Mouse (Mus musculus): ENCODE measurements around the gene Creld2.
"Not testable (repeated sequence)": the region's sequence is repeated elsewhere in the genome, so short reads cannot be mapped to it uniquely, and the experiment has no call there.

Gene Creld2

DNA sequence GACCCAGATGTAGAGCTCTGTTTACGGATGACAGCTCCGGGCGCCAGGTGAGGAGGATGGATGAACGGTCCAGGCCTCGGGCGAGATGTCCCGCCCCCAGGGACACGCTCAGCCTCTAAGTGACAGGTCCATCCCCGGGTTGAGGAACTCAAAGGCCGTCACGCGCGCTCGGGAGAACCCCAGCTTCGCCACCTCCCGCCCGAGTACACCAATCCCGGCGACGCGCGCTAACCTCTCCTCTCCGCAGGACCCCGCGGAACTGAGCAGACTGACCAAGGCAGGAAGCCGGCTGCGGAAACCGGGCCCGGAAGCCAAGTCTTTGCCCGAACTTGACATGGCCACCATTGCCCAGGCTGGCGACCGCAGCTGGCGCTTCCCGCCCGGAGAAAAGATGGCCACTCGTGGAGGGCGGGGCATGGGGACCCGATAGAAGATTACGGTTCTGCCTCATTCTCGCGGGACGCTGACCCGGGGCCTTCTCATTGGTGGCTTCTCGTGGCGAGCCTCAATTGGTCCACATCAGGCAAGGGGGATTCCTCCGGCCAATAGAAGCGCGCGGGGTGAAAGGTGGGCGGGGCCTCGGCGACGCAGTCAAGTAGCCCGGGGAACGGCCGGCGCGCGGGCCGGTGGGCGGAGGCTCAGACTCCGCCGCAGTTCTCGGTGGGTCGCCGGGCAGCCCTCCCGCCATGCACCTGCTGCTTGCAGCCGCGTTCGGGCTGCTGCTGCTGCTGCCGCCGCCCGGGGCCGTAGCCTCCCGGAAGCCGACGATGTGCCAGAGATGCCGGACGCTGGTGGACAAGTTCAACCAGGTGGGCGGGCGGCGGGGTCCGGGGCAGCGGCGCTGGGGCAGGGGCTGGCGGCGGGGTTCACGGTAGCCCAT is at the start of gene Creld2, which contains the start of gene Alg12:
Creld2 (plus strand) TSS at position 621 of the 880 bp plus-strand sequence.
Alg12 (minus strand) TSS at position 293 of the 880 bp plus-strand sequence.
- DNase-seq: peak; percentile 99 to 100

DNA sequence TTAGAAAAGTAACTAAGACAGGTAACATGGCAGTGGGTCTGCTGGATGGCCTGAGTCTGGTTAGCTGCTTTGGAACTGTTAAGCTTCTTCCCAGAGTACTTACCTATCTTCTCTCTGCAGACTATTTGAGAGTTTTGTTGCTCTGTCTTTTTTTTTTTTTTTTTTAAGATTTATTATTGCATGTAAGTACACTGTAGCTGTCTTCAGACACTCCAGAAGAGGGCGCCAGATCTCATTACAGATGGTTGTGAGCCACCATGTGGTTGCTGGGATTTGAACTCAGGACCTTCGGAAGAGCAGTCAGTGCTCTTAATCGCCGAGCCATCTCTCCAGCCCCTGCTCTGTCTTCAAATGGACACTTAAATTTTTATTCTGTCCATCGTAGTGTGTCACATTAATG is 44.8 kb upstream of the Creld2 start:
- DNase-seq: not testable (repeated sequence)

DNA sequence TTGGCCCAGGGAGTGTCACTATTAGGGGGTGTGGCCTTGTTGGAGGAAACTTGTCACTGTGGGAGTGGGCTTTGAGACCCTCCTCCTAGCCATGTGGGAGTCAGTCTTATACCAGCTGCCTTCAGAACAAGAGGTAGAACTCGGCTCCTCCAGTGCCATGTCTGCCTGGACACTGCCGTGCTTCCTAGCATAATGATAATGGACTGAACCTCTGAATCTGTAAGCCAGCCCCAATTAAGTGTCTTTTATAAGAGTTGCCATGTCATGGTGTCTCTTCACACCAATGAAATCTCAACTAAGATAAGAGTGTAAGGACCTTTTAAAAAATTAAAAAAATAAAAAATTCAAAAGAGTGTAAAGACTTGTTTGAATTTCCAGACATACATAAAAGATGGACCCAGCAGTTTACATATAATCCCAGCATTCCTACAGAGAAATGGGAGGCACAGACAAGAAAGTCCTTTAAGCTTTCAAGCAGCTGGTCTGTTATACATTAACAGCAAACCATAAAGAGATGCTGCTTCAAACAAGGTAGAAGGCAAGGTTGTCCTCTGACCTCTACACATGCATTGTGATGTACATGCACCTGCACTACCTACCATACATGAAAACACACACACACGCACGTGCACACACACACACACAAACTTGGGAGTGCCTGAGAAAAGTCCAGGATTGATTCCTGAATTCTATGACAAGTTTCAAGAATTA is 27.2 kb upstream of the Creld2 start:
- no peak for DNase-seq

DNA sequence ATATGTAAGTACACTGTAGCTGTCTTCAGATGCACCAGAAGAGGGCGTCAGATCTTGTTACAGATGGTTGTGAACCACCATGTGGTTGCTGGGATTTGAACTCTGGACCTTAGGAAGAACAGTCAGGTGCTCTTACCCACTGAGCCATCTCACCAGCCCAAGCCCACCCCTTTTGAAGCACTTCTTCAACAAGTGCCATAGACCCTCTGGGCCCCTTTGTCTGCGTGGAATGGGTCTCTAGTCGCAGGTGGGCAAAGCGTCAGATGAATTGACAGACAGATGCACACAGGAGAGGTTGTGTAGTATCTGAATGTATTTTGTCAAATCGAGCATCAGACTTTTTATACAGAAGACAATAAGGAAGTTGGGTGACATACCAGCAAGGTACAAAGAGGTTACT is 24.7 kb upstream of the Creld2 start:
- DNase-seq: not testable (repeated sequence)

DNA sequence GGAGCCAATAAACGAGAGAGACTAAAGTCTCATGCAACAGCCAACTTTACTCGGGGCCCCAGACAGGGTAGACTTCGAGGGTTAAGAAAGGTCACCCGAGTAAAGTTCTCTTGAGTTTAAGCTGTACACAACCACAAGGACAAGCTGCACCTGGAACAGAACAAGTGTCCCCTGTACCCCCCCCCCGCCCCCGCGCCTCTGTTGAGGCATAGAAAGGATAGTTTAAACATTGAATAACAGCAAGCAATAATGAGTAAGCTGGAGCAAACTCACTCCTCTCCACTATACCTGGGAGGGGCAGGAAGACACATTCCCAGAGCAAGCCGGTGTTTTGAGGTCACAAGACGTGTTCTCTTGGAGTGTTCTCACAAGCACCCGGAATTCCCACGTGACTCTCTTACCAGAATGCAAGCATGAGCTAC is 19.5 kb upstream of the Creld2 start:
- no peak for DNase-seq

DNA sequence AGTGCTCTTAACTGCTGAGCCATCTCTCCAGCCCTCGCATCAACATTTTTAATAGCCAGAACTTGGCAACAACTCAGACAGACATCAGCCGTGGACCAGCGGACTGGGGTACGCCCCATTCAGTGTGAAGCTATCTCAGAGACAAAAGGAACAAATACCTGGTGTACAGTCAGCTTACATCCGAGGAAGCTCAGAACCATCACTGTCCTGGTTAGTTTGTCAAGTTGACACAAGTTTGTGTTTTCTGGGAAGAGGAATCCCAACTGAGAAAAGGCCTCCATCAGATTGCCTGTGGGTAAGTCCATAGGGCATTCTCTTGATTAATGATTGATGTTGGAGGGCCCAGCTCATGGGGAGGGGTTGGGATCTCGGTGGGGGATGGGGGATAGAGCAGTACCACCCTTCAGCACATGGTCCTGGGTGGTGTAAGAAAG is 18.5 kb upstream of the Creld2 start:
- no peak for DNase-seq

DNA sequence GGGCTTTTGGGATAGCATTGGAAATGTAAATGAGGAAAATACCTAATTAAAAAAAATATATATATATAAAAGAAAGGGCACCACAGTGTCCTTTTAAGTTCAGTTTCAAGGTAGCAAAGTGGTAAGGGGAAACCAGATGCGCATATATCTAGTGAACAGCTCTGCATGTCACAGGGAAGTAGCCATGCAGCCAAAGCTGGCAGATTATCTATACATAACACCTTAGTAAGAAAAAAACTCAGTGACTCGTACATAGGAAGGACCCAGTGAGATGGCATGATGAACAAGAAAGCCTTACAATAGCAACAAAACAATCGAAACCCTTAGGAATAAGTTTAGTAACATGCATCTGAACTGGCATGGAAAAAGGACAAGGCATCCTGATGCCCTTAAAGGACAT is 17.5 kb upstream of the Creld2 start:
- DNase-seq: no peak

DNA sequence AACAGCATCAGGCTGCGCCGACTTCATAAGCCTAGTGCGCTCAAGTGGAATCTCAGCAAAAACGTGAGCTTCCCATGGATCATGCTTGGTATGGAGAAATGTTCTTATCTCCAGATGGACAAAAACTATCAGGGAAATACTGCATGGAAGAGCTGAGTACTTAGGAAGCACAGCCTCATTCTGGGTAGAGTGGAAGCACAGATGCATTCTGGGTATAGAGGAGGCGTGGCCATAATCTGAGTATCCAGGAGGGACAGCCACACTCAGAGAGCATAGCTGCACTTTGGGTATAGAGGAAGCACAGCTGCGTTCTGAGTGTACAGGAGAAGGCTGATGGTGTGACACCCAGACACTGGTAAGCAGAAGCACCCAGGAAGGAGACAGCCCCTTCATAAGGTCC is 17.1 kb upstream of the Creld2 start:
- DNase-seq: no peak

DNA sequence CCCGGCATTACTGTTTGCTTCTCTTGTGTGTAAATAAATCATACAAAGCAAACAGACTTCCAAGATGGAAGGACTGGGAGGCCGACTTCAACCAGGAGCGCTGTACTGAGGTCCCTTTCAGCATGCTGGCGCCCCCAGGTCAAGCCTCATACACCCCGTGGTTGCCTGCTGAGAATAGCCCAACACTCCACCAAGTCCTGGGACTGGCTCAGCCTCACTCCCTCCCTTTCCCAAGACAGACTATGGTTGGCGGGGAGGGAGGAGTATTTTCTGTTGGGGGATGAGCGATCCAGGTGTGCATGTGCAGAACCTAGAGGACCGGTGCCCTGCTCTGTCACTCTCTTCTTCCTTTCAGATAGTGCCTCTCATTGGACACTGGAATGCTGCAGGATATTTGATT is 11.3 kb upstream of the Creld2 start:
- DNase-seq: no peak

DNA sequence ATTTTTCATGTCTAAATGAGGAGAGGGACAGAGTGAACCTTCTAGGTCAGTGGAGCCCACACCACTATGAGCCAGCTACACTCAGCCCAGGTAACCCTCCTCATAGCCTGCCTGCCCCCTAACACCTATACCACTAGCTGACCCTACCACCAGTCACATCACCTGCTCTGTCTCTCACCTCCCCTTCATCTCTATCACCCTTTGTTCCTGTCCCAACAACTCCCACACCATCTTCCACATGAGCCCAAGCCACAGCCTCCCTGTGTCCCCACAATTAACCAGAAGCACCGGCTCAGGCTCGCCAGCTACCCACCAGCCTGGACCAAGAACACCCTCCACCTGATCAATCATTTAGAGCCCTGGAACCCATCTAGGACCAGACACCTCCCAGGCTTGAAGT is 9.1 kb upstream of the Creld2 start:
- no peak for DNase-seq

DNA sequence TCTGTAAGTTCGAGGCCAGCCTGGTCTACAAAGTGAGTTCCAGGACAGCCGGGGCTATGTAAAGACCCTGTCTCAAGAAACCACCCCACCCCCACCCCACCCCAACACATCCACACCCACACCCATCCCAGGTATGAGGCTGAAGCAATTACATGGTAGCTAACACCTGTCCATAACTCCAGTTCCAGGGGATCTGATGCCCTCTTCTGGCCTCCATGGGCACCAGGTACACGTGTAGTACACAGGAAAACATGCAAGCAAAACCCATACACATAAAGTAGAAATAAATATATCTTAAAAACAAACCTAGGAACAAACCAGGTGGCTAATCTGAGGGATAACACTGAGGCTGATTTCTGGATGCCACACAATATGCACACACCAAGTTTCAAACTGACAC is 6.2 kb upstream of the Creld2 start:
- DNase-seq: no peak

DNA sequence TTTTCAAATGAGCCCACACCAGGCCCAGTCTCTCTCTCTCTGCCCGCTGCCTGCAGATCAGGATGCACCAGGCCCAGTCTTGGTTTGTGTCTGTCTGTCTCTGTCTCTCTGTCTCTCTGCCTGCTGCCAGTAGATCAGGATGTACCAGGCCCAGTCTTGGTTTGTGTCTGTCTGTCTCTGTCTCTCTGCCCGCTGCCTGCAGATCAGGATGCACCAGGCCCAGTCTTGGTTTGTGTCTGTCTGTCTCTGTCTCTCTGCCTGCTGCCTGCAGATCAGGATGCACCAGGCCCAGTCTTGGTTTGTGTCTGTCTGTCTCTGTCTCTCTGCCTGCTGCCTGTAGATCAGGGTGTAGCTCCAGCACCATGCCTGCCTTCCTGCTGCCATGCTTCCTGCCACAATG is 5.6 kb upstream of the Creld2 start:
- not testable (repeated sequence) for DNase-seq

DNA sequence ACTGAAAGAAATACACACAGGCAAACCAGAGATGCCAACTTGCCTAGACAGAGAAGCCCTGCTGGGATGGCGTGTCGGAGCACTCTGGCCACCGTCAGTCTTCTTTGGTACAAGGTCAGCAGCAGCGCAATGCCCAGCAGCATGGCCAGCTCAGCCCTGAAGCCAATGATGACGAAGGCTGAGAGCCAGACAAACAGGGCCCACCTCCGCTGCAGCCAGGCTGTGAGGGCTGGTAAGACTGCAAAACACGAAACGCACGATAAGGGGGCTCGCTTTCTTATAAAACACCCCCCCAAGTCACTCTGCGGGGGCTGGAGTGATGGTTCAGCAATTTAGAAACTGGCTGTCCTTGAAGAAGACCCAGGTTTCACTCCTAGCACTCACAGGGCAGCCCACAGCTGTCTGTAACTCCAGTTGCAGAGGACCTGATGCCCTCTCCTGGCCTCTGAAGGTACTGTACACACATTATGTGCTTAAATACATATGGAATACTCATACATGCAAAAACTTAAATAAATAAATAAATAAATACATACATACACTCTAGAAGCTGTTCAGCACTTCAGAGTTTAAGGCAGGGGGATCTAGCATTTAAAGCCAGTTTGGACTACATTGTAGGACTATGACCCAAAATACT is 4.9 kb upstream of the Creld2 start:
- no peak for DNase-seq

DNA sequence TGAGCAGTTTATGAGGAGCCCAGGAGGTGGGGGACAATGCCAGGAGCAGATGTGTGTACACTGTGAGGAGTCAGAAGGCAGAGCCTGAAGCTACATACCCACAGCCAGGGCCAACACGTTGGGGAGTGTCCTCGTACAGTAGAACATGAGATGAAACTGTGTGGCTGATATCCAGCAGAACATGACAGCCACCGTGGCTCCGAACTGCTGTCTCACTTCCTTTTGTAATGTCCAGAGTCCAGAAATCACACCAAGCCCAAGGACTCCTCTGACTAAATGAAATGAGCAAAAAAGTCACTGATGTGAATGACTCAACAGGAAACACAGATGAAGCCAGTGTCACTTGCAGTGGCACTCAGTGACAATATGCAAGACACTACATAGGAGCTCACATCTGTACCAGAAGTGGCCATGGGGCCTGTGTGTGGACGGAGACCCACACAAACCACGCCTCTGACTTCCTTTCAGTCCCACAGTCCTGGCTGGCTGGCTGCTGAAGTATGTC is 4.2 kb upstream of the Creld2 start:
- DNase-seq: no peak

DNA sequence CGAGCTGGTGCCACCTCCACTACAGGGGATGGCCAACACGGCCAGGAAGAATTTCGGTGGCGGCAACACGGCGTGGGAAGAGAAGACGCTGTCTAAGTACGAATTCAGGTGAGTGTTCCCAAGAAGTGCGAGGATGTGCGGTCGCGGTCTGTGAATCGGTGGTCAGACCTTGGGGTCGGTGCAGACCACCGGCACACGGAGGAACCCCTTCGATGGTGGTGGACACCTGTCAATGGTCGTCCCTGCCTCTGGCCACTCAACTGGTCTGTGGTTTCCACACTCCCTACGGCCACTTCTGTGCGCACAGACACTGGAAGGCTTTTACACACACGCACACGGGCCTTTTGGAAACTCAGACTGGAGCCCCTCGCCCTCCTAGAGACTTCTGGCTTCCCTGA is 459 bp downstream of the Creld2 start:
- DNase-seq: no peak

DNA sequence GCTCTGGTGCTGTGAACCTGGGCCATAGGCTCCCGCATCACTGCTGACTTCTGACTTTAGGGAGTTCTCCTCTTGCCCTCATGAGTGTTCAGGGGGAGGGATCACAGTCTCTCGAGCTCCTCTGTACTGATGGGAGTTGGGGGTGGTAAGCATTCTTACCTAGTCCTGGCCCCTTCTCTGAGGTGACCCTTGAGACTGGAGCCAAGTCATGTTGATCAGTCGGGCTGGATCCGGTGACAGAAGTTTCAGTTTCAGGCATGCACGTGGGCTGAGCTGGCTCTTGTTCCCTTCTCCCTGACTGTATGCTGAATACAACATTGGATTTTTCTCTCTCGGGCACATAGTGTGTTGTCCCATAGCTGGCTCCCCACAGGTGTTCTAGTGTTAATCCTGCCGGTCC is 2.0 kb downstream of the Creld2 start:
- no peak for DNase-seq

DNA sequence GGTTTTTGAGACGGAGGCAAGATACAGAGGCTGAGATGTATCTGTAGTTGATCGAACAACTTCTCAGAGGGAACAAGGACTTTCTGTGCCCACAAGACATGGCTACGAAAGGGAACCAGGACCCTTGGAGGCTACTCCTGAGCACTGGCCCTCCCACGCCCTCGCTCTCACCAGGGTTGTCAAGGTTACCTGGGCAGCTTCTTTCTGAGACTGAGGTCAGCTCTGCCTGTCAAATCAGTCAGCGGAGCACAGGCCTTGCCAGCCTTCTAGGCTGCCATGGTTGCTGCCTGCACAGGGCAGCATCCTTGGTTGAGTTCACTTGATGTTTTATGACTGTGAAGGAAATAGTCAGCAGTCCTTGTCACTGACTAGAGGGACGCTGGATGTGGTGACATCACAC is 3.1 kb downstream of the Creld2 start:
- no peak for DNase-seq

DNA sequence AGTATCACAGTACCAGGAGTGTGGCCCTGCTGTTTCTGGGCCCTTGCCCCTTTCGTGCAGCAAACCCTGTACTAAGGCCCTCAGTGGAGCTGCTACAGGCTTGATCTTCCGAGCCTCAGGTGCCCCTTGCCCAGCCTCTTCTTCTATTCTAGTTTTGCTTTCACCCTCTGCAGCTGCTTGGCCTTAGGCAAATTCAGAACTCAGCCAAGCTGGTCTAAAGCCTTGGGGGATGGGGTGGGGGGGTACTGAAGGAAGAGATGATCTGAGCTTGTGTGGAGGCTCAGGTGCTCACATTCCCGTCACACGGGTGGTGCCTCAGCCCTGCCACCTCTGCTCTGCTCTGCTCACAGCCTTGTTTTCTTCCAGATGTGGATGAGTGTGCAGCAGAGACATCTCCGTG is 3.9 kb downstream of the Creld2 start:
- DNase-seq: no peak

DNA sequence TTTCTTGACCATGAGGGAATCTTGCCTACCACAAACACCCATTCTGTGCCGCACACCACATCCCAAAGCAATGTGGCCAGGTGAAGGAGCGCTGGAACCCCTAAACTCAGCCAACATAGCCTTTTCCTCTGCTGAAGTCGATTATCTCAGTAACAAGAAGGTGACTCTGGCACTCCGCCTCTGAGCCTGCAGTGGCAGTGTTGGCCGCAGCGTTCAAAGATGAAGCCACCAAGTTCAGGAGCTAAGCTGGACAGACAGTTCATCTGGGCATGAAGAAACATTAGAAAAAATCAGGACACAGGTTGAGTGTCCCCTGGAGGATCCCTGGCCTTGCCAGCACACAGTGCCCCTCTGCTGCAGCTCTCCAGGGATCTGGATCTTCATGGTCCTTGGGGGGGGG is 8.0 kb downstream of the Creld2 start:
- DNase-seq: no peak

DNA sequence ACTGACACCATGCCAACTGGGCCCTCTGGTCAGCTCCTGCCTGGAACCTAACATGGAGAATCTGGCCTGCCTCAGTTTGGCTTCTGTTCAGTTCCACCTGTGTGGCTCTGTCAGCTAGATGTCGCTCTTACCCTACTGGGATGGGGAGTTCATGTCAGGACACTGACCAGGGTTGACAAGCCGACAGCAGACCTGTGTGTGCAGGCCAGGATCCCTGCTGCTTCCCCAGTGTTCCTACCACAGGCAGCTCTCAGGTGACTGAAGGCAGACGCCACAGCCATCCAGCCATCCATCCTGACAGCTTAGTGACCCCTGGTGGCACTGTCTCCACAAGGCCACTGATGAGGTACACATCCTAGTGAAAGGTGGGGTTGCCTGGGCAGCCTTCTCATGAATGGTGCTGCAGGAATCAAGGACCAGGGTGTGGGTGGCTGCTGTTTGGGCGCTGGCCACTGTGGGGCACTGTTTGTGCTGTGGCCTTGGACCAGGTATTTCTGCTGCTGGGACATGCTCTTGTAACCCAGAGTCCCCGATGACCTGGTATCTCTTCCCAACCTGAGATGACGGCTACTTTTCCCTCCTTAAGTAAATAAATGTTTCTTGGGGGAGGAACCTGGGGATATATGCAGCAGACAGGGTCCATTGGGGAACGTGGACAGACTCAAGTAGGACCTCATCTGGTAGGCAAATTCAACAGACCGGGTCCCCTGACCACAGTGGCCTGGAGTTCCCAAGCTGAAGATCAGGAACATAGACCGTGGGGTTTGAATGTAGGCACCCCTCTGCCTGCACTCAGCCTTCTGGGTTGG is 8.7 kb downstream of the Creld2 start:
- peak; percentile 91 to 93 for DNase-seq

DNA sequence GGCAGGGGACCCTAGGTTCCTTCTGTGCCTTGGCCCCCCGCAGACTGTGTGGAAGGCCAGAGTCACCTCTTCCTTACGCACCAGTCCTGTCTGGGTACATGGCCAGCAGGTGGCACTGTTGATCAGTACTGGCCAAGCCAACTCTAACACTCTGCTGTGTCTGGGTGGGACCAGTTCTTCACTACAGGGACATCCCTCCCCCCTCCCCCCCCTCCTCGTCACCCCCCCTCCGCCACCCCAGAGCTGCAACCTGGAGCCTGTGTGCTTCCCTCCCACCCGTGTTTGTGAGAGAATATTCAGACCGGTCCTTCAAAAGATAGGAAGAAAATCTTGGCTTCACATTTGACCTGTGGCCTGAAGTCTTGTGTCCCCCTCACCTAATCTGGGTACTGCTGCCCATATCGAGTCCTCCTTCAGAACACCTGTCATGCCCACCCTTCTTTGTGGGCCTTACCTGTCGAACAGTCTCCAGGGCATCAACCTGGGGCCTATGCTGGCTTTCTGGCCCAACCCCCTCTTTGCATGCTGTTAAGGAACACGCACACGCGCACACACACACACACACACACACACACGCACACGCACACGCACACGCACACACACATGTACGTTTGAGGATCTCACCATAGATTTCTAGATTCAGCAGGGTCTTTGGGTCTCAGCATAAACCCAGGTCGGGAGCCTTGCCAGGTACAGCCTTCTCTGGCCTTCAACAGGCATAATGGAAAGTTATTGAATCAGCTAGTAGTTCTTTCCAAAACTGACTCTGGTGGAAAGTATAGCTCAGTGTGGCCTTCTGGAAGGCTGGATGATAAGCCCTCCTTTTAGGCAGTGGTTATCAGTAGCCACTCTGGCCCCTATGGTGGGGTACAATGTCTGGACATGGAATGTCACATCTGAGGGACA is 9.6 kb downstream of the Creld2 start:
- peak; percentile 94 to 96 for DNase-seq
